Mouse (Mus musculus): Measurements from ENCODE around the gene Sec24c.

DNA sequence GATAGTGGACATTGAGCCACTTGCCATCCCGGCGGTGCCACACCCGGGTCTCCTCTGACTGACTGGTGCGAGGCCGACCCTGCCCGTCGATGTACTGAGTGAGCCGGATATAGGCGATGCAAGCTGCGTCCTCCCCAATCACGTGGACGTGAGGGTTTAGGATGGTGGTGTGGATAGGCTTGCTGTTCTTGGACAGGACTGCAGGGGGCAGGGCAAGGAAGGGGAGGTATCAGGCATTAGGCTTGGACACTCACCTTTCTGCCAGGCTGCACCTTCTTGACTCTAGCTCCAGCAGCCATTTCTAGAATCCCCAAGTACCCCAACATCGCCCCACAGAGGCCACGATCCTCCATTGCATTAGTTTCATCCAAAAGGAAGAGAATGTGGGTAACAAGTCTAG is 63.2 kb downstream of the Sec24c start:
- TF ChIP-seq CTCF (IDR thresholded peaks at IDR 0.05) (peak; percentile 88), EP300 (IDR thresholded peaks at IDR 0.05) (no peak)

Data from lung, postnatal 0 days (tissue).